Mouse (Mus musculus) hindbrain, embryonic 15.5 days (tissue): ENCODE measurements around the gene Sprr2k. TPM values are rescaled to one million over a fixed set of nuclear protein-coding genes. Genes with fewer than 3 reads are reported as not detected.
"Not testable (repeated sequence)": the region's sequence is repeated elsewhere in the genome, so short reads cannot be mapped to it uniquely, and the experiment has no call there.

Source experiments
- ATAC-seq: fragments of 200-750 bp; cut with Nextera tagmentation; 2 replicates; pipeline ENCODE4 v1.8.0; 2017; ENCODE audit warnings: low read depth, moderate number of reproducible peaks, moderate TSS enrichment; ENCODE audit not compliant: low FRiP score
- H3K27ac ChIP-seq: fragments of 300-500 bp; sonication (generic); replicated peaks from 2 replicates; pipeline ENCODE4 v1.5.1; 2015; ENCODE audit warnings: mild to moderate bottlenecking, inconsistent platforms
- H3K27me3 ChIP-seq: fragments of 300-500 bp; sonication (generic); 2 replicates; pipeline ENCODE4 v1.6.1; 2015; ENCODE audit warnings: control low read depth, inconsistent platforms
- H3K36me3 ChIP-seq: fragments of 300-500 bp; sonication (generic); 2 replicates; pipeline ENCODE4 v1.6.1; 2015; ENCODE audit warnings: control low read depth, inconsistent platforms
- H3K4me1 ChIP-seq: fragments of 300-500 bp; sonication (generic); replicated peaks from 2 replicates; pipeline ENCODE4 v1.6.1; 2015; ENCODE audit warnings: control low read depth, inconsistent platforms
- H3K4me2 ChIP-seq: fragments of 300-500 bp; sonication (generic); 2 replicates; pipeline ENCODE4 v1.6.1; 2015; ENCODE audit warnings: moderate library complexity, mild to moderate bottlenecking, inconsistent platforms
- H3K4me3 ChIP-seq: fragments of 300-500 bp; sonication (generic); 2 replicates; pipeline ENCODE4 v1.5.1; 2015; ENCODE audit warnings: mild to moderate bottlenecking, inconsistent platforms
- H3K9ac ChIP-seq: fragments of 300-500 bp; sonication (generic); 2 replicates; pipeline ENCODE4 v1.6.1; 2015; ENCODE audit warnings: inconsistent platforms
- H3K9me3 ChIP-seq: fragments of 300-500 bp; sonication (generic); 2 replicates; pipeline ENCODE4 v1.6.1; 2016; ENCODE audit warnings: control low read depth, inconsistent platforms
- polyA plus RNA-seq: library from polyadenylated mRNA; unstranded; fragments of >200 nt; fragmentation: Nextera tagmentation; extraction: Ambion mirVana; gene quantifications from 2 replicates; pipeline ENCODE4 v1.2.1, GENCODE M21; 2015

Sprr2k gene
- polyA plus RNA-seq, 1 experiment from 2014 or later: not detected

DNA sequence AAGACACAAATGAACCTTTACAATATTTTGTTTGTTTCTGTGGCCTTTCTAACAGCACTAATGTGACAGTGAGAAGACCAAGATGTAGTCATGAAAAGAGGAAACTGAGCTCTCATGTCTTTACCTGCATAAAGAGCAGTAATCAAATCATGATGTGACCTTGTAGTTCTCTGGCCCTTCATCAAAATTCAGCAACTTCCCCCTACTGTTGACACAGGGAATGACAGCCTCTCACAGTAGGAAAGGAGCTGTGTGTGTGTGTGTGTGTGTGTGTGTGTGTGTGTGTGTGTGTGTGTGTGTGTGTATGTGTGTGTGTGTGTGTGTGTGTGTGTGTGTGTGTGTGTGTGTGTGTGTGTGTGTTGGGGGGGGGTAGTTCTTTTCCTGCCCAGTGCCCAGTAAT lies 48.9 kb downstream of the Sprr2k start:
- not testable (repeated sequence) for H3K9me3 ChIP-seq, H3K27me3 ChIP-seq, H3K36me3 ChIP-seq, H3K27ac ChIP-seq, H3K4me2 ChIP-seq, ATAC-seq, H3K4me3 ChIP-seq, H3K9ac ChIP-seq, H3K4me1 ChIP-seq

Other genes starting within 250 kb of the Sprr2k start
- not detected in 2 replicates for gene Sprr2a1, start 216.8 kb upstream of the Sprr2k start, polyA plus RNA-seq
- gene Sprr2a2, start 216.7 kb upstream of the Sprr2k start, polyA plus RNA-seq: 0.29 TPM in 1 of 2 replicates, not detected in the other
- gene Sprr2a3, start 147.2 kb upstream of the Sprr2k start, polyA plus RNA-seq: not detected in 2 replicates
- gene Sprr2b, start 116.0 kb upstream of the Sprr2k start, polyA plus RNA-seq: 0.63 TPM in 1 of 2 replicates, not detected in the other
- gene Sprr2d, start 93.4 kb upstream of the Sprr2k start, polyA plus RNA-seq: not detected in 2 replicates
- not detected in 2 replicates for gene Sprr2e, start 80.4 kb upstream of the Sprr2k start, polyA plus RNA-seq
- gene Sprr2f, start 67.4 kb upstream of the Sprr2k start, polyA plus RNA-seq: not detected in 2 replicates
- not detected in 2 replicates for gene Sprr2h, start 46.9 kb upstream of the Sprr2k start, polyA plus RNA-seq
- not detected in 2 replicates for gene Sprr2i, start 24.6 kb upstream of the Sprr2k start, polyA plus RNA-seq
- gene Sprr2j-ps, start 14.5 kb upstream of the Sprr2k start, polyA plus RNA-seq: not detected in 2 replicates
- gene Gm9774, start 3.2 kb upstream of the Sprr2k start, polyA plus RNA-seq: 6.2 and 10.3 TPM in 2 replicates
- not detected in 2 replicates for gene Sprr1b, start 6.2 kb downstream of the Sprr2k start, polyA plus RNA-seq
- gene Sprr3, start 26.1 kb downstream of the Sprr2k start, polyA plus RNA-seq: not detected in 2 replicates
- not detected in 2 replicates for gene Sprr1a, start 53.3 kb downstream of the Sprr2k start, polyA plus RNA-seq
- not detected in 2 replicates for gene Sprr4, start 67.9 kb downstream of the Sprr2k start, polyA plus RNA-seq
- gene 2310046K23Rik, start 101.9 kb downstream of the Sprr2k start, polyA plus RNA-seq: not detected in 2 replicates
- gene Ivl, start 141.2 kb downstream of the Sprr2k start, polyA plus RNA-seq: not detected in 2 replicates
- gene Smcp, start 156.4 kb downstream of the Sprr2k start, polyA plus RNA-seq: not detected in 2 replicates
- not detected in 2 replicates for gene 2210017I01Rik, start 174.9 kb downstream of the Sprr2k start, polyA plus RNA-seq
- not detected in 2 replicates for gene Lce6a, start 189.1 kb downstream of the Sprr2k start, polyA plus RNA-seq
- gene Lce1a1, start 215.7 kb downstream of the Sprr2k start, polyA plus RNA-seq: not detected in 2 replicates
- gene Lce1b, start 224.3 kb downstream of the Sprr2k start, polyA plus RNA-seq: not detected in 2 replicates
- not detected in 2 replicates for gene Lce1a2, start 237.7 kb downstream of the Sprr2k start, polyA plus RNA-seq
- gene Lce1c, start 246.7 kb downstream of the Sprr2k start, polyA plus RNA-seq: not detected in 2 replicates